Mouse (Mus musculus) frontal cortex, postnatal 10 days (tissue): ENCODE measurements at regions not wholly inside any gene's neighbourhood (a gene's known extent, or its start where the extent isn't known, plus 50 kb on each side); places are given as distances from the start of the nearest gene placed in this dataset.

Source experiments
- DNase-seq, 2 experiments: peaks; one replicate each; pipeline ENCODE4 v3.0.0; 2022; ENCODE audit warnings: low spot score in 2 of 2, mixed read lengths in 1 of 2

- no peak for DNase-seq
These were observed 125.0 kb upstream of the Pkdcc start for GRCm38 (mm10) chr17:83089856-83090692.

- DNase-seq: no peak
These were observed 121.2 kb upstream of the Pkdcc start for GRCm38 (mm10) chr17:83093862-83094261.

- DNase-seq: no peak
These were observed 118.6 kb upstream of the Pkdcc start for GRCm38 (mm10) chr17:83096451-83096850.

- no peak for DNase-seq
These were observed 117.1 kb upstream of the Pkdcc start for GRCm38 (mm10) chr17:83097998-83098397.

GRCm38 (mm10) chr17:83098679-83099413 lies 116.2 kb upstream of the Pkdcc start:
- no peak for DNase-seq

- DNase-seq: no peak
These were observed 114.1 kb upstream of the Pkdcc start for GRCm38 (mm10) chr17:83101035-83101434.

GRCm38 (mm10) chr17:83101756-83102155 lies 113.3 kb upstream of the Pkdcc start:
- DNase-seq: no peak

- DNase-seq: no peak
These were observed 112.2 kb upstream of the Pkdcc start for GRCm38 (mm10) chr17:83102675-83103412.

GRCm38 (mm10) chr17:83108151-83108550 lies 106.9 kb upstream of the Pkdcc start:
- no peak for DNase-seq

- DNase-seq: peak in 1 of 2 experiments; percentile 26
These were observed 105.2 kb upstream of the Pkdcc start for GRCm38 (mm10) chr17:83109792-83110440.

- no peak for DNase-seq
These were observed 104.5 kb upstream of the Pkdcc start for GRCm38 (mm10) chr17:83110556-83110955.

GRCm38 (mm10) chr17:83115146-83115545 lies 99.9 kb upstream of the Pkdcc start:
- no peak for DNase-seq

- DNase-seq: no peak
These were observed 99.1 kb upstream of the Pkdcc start for GRCm38 (mm10) chr17:83115832-83116480.

GRCm38 (mm10) chr17:83120665-83121232 lies 94.3 kb upstream of the Pkdcc start:
- DNase-seq: no peak

- DNase-seq: peak in 1 of 2 experiments; percentile 31
These were observed 92.4 kb upstream of the Pkdcc start for GRCm38 (mm10) chr17:83122525-83123280.

- no peak for DNase-seq
These were observed 90.0 kb upstream of the Pkdcc start for GRCm38 (mm10) chr17:83125057-83125456.

GRCm38 (mm10) chr17:83127842-83128241 lies 87.2 kb upstream of the Pkdcc start:
- DNase-seq: no peak

GRCm38 (mm10) chr17:83128843-83129544 lies 86.1 kb upstream of the Pkdcc start:
- peak in 1 of 2 experiments; percentile 27 for DNase-seq

GRCm38 (mm10) chr17:83129658-83130057 lies 85.4 kb upstream of the Pkdcc start:
- DNase-seq: no peak
